Mouse (Mus musculus) erythroblast, embryonic 14.5 days (primary cell): ENCODE measurements around the gene Slc29a4. TPM values are rescaled to one million over a fixed set of nuclear protein-coding genes. Genes with fewer than 3 reads are reported as not detected.

Experiments used
- H3K27me3 ChIP-seq: 2 replicates; pipeline ENCODE4 v1.6.1; 2012; ENCODE audit warnings: inconsistent platforms; ENCODE audit not compliant: control insufficient read depth
- H3K36me3 ChIP-seq: 2 replicates; pipeline ENCODE4 v1.6.1; 2012; ENCODE audit warnings: mild to moderate bottlenecking, inconsistent platforms; ENCODE audit not compliant: control insufficient read depth
- H3K4me1 ChIP-seq: 2 replicates; pipeline ENCODE4 v1.6.1; 2012; ENCODE audit warnings: inconsistent platforms; ENCODE audit not compliant: control insufficient read depth
- H3K4me3 ChIP-seq: replicated peaks from 2 replicates; pipeline ENCODE3; 2012; ENCODE audit warnings: moderate library complexity, mild to moderate bottlenecking, inconsistent platforms
- H3K9me3 ChIP-seq: 2 replicates; pipeline ENCODE4 v1.6.1; 2012; ENCODE audit warnings: low read length, inconsistent platforms, mixed read lengths; ENCODE audit not compliant: control insufficient read depth
- GATA1 ChIP-seq: IDR thresholded peaks from 2 replicates; pipeline ENCODE4 v1.6.1; 2012; ENCODE audit warnings: low read length, inconsistent platforms, mixed read lengths
- TAL1 ChIP-seq: IDR thresholded peaks from 3 replicates; pipeline ENCODE4 v1.6.1; 2012; ENCODE audit warnings: low read length, inconsistent platforms, mixed read lengths
- polyA plus RNA-seq: library from polyadenylated mRNA; stranded (reverse); fragments of >175 nt; gene quantifications from 2 replicates; pipeline ENCODE4 v1.2.3, GENCODE M21; 2012

Gene Slc29a4
- polyA plus RNA-seq, 1 experiment, result not detected

GRCm38 (mm10) chr5:142747026-142747629, 54.8 kb downstream of the Slc29a4 start:
- Histone ChIP-seq H3K27me3 (no peaks in the 10 kb centered on the region), H3K36me3 (peaks cover 16% of the 10 kb centered on the region; the same call in 1 of the 2 replicates), H3K9me3 (peaks cover 2% of the 10 kb centered on the region; the same call in 1 of the 2 replicates), H3K4me3 (no peak overlapping the region), H3K4me1 (no peaks in the 10 kb centered on the region)
- TF ChIP-seq TAL1 (no peak), GATA1 (no peak)

GRCm38 (mm10) chr5:142750173-142750572, 57.9 kb downstream of the Slc29a4 start:
- Histone ChIP-seq H3K27me3 (no peaks in the 10 kb centered on the region), H3K36me3 (peaks cover 7% of the 10 kb centered on the region; the same call in 1 of the 2 replicates), H3K9me3 (no peaks in the 10 kb centered on the region), H3K4me1 (no peaks in the 10 kb centered on the region), H3K4me3 (no peak overlapping the region)
- TF ChIP-seq GATA1 (no peak), TAL1 (no peak)

GRCm38 (mm10) chr5:142752241-142752640, 59.9 kb downstream of the Slc29a4 start:
- no peak for TF ChIP-seq TAL1
- TF ChIP-seq GATA1, result no peak
- H3K4me3 ChIP-seq, result no peak overlapping the region

GRCm38 (mm10) chr5:142759786-142760185, 67.5 kb downstream of the Slc29a4 start:
- H3K4me1 ChIP-seq, result no peaks in the 10 kb centered on the region

More at GRCm38 (mm10) chr5:142752241-142752640, 59.9 kb downstream of the Slc29a4 start:
- H3K9me3 ChIP-seq, result no peaks in the 10 kb centered on the region
- H3K36me3 ChIP-seq, result peaks cover 21% of the 10 kb centered on the region
- H3K27me3 ChIP-seq, result no peaks in the 10 kb centered on the region
- no peaks in the 10 kb centered on the region for H3K4me1 ChIP-seq

GRCm38 (mm10) chr5:142761326-142761983, 69.1 kb downstream of the Slc29a4 start:
- no peak for TF ChIP-seq TAL1
- peaks cover 63% of the 10 kb centered on the region for H3K36me3 ChIP-seq
- no peaks in the 10 kb centered on the region for H3K27me3 ChIP-seq

More at GRCm38 (mm10) chr5:142759786-142760185, 67.5 kb downstream of the Slc29a4 start:
- Histone ChIP-seq H3K9me3 (no peaks in the 10 kb centered on the region), H3K36me3 (peaks cover 59% of the 10 kb centered on the region), H3K27me3 (no peaks in the 10 kb centered on the region), H3K4me3 (no peak overlapping the region)
- TF ChIP-seq TAL1 (no peak), GATA1 (no peak)

GRCm38 (mm10) chr5:142762082-142762807, 69.9 kb downstream of the Slc29a4 start:
- H3K27me3 ChIP-seq, result no peaks in the 10 kb centered on the region
- TF ChIP-seq GATA1, result no peak
- H3K4me3 ChIP-seq, result no peak overlapping the region
- H3K36me3 ChIP-seq, result peaks cover 55% of the 10 kb centered on the region
- no peaks in the 10 kb centered on the region for H3K9me3 ChIP-seq
- no peaks in the 10 kb centered on the region for H3K4me1 ChIP-seq

More at GRCm38 (mm10) chr5:142761326-142761983, 69.1 kb downstream of the Slc29a4 start:
- Histone ChIP-seq H3K4me3 (no peak overlapping the region), H3K9me3 (no peaks in the 10 kb centered on the region), H3K4me1 (no peaks in the 10 kb centered on the region)

- Histone ChIP-seq H3K9me3 (no peaks in the 10 kb centered on the region), H3K4me1 (no peaks in the 10 kb centered on the region), H3K4me3 (no peak overlapping the region), H3K27me3 (no peaks in the 10 kb centered on the region), H3K36me3 (peaks cover 41% of the 10 kb centered on the region)
- no peak for TF ChIP-seq GATA1
- no peak for TF ChIP-seq TAL1
These were observed 72.0 kb downstream of the Slc29a4 start for GRCm38 (mm10) chr5:142764306-142764705.

- Histone ChIP-seq H3K36me3 (peaks cover 41% of the 10 kb centered on the region), H3K27me3 (no peaks in the 10 kb centered on the region)
These were observed 72.6 kb downstream of the Slc29a4 start for GRCm38 (mm10) chr5:142764889-142765288.

GRCm38 (mm10) chr5:142766708-142767107, 74.4 kb downstream of the Slc29a4 start:
- peaks cover 6% of the 10 kb centered on the region for H3K4me1 ChIP-seq
- H3K27me3 ChIP-seq, result no peaks in the 10 kb centered on the region
- no peaks in the 10 kb centered on the region for H3K9me3 ChIP-seq
- no peak overlapping the region for H3K4me3 ChIP-seq
- TF ChIP-seq GATA1 (no peak), TAL1 (no peak)
- peaks cover 42% of the 10 kb centered on the region for H3K36me3 ChIP-seq

More at GRCm38 (mm10) chr5:142764889-142765288, 72.6 kb downstream of the Slc29a4 start:
- Histone ChIP-seq H3K9me3 (no peaks in the 10 kb centered on the region), H3K4me3 (no peak overlapping the region), H3K4me1 (no peaks in the 10 kb centered on the region)
- TF ChIP-seq TAL1, result no peak
- no peak for TF ChIP-seq GATA1
